Mouse (Mus musculus): ENCODE measurements at regions not wholly inside any gene's neighbourhood (a gene's known extent, or its start where the extent isn't known, plus 50 kb on each side); places are given as distances from the start of the nearest gene placed in this dataset.

DNA sequence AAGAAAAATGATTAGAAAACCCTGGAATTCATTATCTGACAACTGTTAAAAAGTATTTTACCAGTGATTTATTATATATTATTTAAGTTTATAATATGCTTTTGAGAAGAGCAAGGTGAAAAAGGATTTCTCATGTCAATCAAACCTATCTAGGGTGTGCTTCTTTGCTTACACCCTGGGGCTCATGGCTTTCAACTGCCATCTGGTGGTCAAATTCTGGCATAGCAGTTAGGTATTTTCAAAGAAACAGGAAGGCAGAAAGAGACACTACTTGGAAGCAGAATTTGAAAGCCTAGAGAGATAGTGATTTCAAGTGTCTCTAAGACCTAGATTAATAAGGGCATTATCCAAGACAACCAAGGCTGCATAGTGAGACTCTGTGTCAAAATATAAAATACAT is 167.8 kb upstream of the Amot start:
- peak; percentile 10 to 35 for DNase-seq (ENCODE audit: low spot score in 2 of 2)
- intact Hi-C loops (cut with DNase I), result loop anchor here (5.0 kb wide), 1 partner anchor 130 kb away; no protein-coding TSS in a partner anchor

DNA sequence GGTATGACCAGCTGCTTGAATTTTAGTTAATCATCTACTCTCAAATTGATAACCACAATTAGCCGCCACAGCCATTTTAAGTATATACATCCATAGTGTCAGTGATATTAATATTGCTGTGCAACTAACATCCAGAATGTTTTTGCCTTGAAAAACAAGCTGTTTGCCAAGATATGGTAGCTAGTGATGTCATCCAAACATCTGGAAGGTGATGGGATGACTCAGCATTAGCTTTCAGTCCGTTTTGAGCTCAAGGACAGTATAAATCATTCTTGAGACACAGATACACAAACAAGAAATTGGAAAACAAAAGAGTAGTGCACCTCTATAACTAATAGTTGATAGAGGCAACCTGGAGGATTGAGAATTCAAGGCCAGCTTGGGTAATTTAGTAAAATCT is 146.7 kb upstream of the Amot start:
- intact Hi-C loops (cut with DNase I), result no loop called here
- DNase-seq (ENCODE audit: low spot score in 2 of 2), result no peak

DNA sequence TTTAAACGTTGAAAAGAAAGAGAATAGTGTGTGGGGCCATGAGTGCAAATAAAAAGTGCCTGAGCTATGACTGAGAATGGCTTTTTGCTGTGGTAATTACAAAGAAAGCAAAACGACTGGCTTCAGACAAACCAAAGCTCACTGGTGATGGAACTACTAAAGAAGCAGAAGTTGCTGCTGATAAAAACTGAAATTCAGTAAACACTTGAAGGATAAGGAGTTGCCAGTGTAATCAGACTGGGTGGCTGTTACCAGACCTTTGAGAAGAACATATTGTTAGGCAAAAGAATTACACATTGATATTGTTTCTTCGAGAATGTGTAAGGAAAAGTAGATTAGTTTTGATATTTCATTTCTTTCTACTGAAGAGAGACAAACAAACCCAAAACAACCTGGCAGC is 114.7 kb upstream of the Amot start:
- DNase-seq (ENCODE audit: low spot score in 2 of 2), result no peak

GRCm38 (mm10) chrX:145602085-145602484 is 97.1 kb upstream of the Amot start:
- intact Hi-C loops (cut with DNase I), result no loop called here
- DNase-seq (ENCODE audit: low spot score in 2 of 2), result no peak

More for the DNA sequence above, 114.7 kb upstream of the Amot start:
- intact Hi-C loops (cut with DNase I), result no loop called here

- no peak for DNase-seq (ENCODE audit: low spot score in 2 of 2)
- intact Hi-C loops (cut with DNase I), result no loop called here
Measured at GRCm38 (mm10) chrX:145590733-145591132, 85.8 kb upstream of the Amot start.

- DNase-seq (ENCODE audit: low spot score in 2 of 2), result no peak
- intact Hi-C loops (cut with DNase I), result no loop called here
Measured at GRCm38 (mm10) chrX:145567528-145567927, 62.5 kb upstream of the Amot start.

DNA sequence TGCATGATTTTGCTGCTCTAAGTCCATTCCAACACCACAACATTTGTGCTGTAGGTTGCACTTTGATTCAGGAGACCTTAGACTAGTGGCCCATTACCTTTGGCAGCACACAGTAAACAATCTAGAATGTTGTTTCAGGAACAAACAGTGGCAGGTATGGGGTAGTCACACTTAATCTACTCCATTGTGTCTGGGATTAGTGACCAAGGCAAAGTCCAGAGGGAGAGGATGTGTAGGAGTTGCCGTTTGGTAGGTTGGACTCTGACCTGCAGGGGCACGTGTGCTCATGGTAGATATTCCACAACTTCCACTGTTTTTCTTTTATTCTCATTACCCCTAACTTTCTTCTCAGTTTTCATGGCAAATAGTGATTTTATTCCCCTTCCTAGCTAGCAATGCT is 62.1 kb upstream of the Amot start:
- intact Hi-C loops (cut with DNase I), result no loop called here
- no peak for DNase-seq (ENCODE audit: low spot score in 2 of 2)

GRCm38 (mm10) chrX:145558881-145559280 is 53.9 kb upstream of the Amot start:
- DNase-seq (ENCODE audit: low spot score in 2 of 2), result no peak
- intact Hi-C loops (cut with DNase I), result no loop called here
